ENCODE assay signal across 10 mouse cellular contexts in the genomic region with DNA sequence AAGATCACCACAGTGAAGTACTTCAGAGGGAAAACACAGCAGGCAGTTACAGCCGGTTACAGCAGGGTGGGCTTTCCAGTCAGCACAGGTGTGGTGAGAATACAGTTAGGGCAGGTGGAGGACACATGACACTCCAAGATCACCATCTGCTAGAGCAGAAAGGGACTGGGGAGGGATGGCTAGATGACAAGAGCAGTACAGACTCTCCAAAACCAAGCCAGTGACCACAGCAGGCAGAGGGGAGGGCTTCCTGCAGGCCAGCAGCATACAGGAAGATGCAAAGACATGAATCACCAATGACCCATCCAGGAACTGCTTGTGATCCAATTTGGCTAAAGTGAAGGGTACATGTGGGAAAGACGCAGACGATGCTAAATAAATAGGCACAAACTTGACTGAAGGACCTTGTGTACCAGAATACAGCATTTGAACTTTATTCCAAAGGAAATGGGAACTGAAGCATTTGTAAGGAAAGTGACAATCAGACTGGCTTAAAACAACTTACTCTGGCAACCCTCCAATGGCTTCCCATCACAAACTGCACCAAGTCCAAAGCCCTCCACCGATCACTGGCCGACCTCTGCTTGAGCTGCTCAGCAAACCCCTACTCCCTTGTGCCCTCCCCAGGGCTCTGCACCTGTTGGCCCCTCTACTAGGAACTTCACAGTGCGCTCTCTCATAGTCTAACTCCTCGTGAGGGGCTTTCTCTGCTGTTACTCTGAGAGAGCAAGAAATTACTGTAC. TPM values are rescaled to one million over a fixed set of nuclear protein-coding genes. Genes with fewer than 3 reads are reported as not detected.
DNase-seq lines count a peak whose midpoint lies in the region; ATAC-seq and TF ChIP-seq lines count a peak whose summit lies in the region.
"Had no signal": no experiment of that assay in that cellular context is flagged by ENCODE, and none has a peak within 500 bp of the region (broad histone marks: within the 10 kb centered on the region; RNA-seq: fewer than 3 reads in every experiment).

No protein-coding gene starts in this region.

- no peak for TF ChIP-seq CTCF in ES-Bruce4 (IDR thresholded peaks at IDR 0.05; ENCODE audit: low read depth, low read length)
- no peak for TF ChIP-seq CTCF in stomach, postnatal 0 days (IDR thresholded peaks at IDR 0.05; ENCODE audit: low read depth)

- no peak for TF ChIP-seq POLR2A in ES-Bruce4 (IDR thresholded peaks at IDR 0.05; ENCODE audit: insufficient read depth, low read length)

- no peak overlapping the region for H3K27ac ChIP-seq in kidney, embryonic 14.5 days (ENCODE audit: low read depth, low read length)
- H3K27ac ChIP-seq in ES-Bruce4 (ENCODE audit: insufficient read depth, low read length) = no peak overlapping the region
- H3K27ac ChIP-seq in stomach, postnatal 0 days (replicated peaks) = 0 out of 2 replicates have a peak overlapping the region, but pooled peaks have one; percentile 14
- no peak overlapping the region for H3K27ac ChIP-seq in hindbrain, embryonic 16.5 days (ENCODE audit: low read depth, low read length)
- H3K27ac ChIP-seq: limb, embryonic 15.5 days; neural tube, embryonic 12.5 days had no signal

- no peaks in the 10 kb centered on the region for H3K27me3 ChIP-seq in kidney, embryonic 14.5 days (ENCODE audit: control insufficient read depth, insufficient read depth, low read length)
- no peaks in the 10 kb centered on the region for H3K27me3 ChIP-seq in ES-Bruce4 (ENCODE audit: control insufficient read depth, insufficient read depth, low read length, poor library complexity, severe bottlenecking)
- no peaks in the 10 kb centered on the region for H3K27me3 ChIP-seq in stomach, postnatal 0 days (ENCODE audit: control insufficient read depth, insufficient read depth, low read length)
- no peaks in the 10 kb centered on the region for H3K27me3 ChIP-seq in hindbrain, embryonic 16.5 days (replicated peaks; ENCODE audit: control insufficient read depth, insufficient read depth, low read length)
- H3K27me3 ChIP-seq: limb, embryonic 15.5 days; neural tube, embryonic 12.5 days had no signal

- TF ChIP-seq EP300 in ES-Bruce4 (IDR thresholded peaks at IDR 0.05; ENCODE audit: insufficient read depth, low read depth, low read length) = peak; percentile 89
- TF ChIP-seq EP300 in stomach, postnatal 0 days (optimal IDR thresholded peaks at IDR 0.05) = no peak

- H3K4me3 ChIP-seq in kidney, embryonic 14.5 days (ENCODE audit: low read length) = no peak overlapping the region
- no peak overlapping the region for H3K4me3 ChIP-seq in ES-Bruce4 (ENCODE audit: low read depth, low read length)
- H3K4me3 ChIP-seq in stomach, postnatal 0 days (ENCODE audit: low read depth, low read length) = no peak overlapping the region
- no peak overlapping the region for H3K4me3 ChIP-seq in hindbrain, embryonic 16.5 days (ENCODE audit: low read length)
- H3K4me3 ChIP-seq: limb, embryonic 15.5 days; neural tube, embryonic 12.5 days had no signal

- peak; percentile 63 for DNase-seq in kidney, adult 9 months
- DNase-seq in adrenal gland, adult 8-10 months = peak; percentile 41
- DNase-seq in stomach, postnatal 0 days (ENCODE audit: low spot score) = no peak
- no peak for DNase-seq in T-cell, adult 2 months (ENCODE audit: low spot score)

- no peaks in the 10 kb centered on the region for H3K9me3 ChIP-seq in kidney, embryonic 14.5 days (ENCODE audit: control insufficient read depth, low read length)
- H3K9me3 ChIP-seq in ES-Bruce4 (replicated peaks; ENCODE audit: control insufficient read depth, insufficient read depth, low read length, poor library complexity, severe bottlenecking) = no peaks in the 10 kb centered on the region
- no peaks in the 10 kb centered on the region for H3K9me3 ChIP-seq in stomach, postnatal 0 days (ENCODE audit: control insufficient read depth, low read length)
- no peaks in the 10 kb centered on the region for H3K9me3 ChIP-seq in hindbrain, embryonic 16.5 days (ENCODE audit: control insufficient read depth, low read length)
- H3K9me3 ChIP-seq: limb, embryonic 15.5 days; neural tube, embryonic 12.5 days had no signal

- H3K4me2 ChIP-seq in kidney, embryonic 14.5 days (replicated peaks; ENCODE audit: low read depth, low read length) = no peak overlapping the region
- H3K4me2 ChIP-seq in stomach, postnatal 0 days (replicated peaks; ENCODE audit: low read depth) = no peak overlapping the region
- H3K4me2 ChIP-seq in hindbrain, embryonic 16.5 days (ENCODE audit: low read length) = no peak overlapping the region
- H3K4me2 ChIP-seq: limb, embryonic 15.5 days; neural tube, embryonic 12.5 days had no signal

- no peak overlapping the region for H3K9ac ChIP-seq in kidney, embryonic 14.5 days (ENCODE audit: low read depth, low read length)
- H3K9ac ChIP-seq in ES-Bruce4 (ENCODE audit: low read depth, poor library complexity, severe bottlenecking) = no peak overlapping the region
- no peak overlapping the region for H3K9ac ChIP-seq in stomach, postnatal 0 days (ENCODE audit: low read length)
- H3K9ac ChIP-seq in hindbrain, embryonic 16.5 days (ENCODE audit: low read depth, low read length) = no peak overlapping the region
- H3K9ac ChIP-seq: limb, embryonic 15.5 days; neural tube, embryonic 12.5 days had no signal

- H3K4me1 ChIP-seq in kidney, embryonic 14.5 days (ENCODE audit: control insufficient read depth, insufficient read depth, low read length) = no peaks in the 10 kb centered on the region
- peaks cover 9% of the 10 kb centered on the region for H3K4me1 ChIP-seq in ES-Bruce4 (ENCODE audit: control insufficient read depth, insufficient read depth, low read length)
- H3K4me1 ChIP-seq in stomach, postnatal 0 days (replicated peaks; ENCODE audit: control insufficient read depth, insufficient read depth) = no peaks in the 10 kb centered on the region
- H3K4me1 ChIP-seq in hindbrain, embryonic 16.5 days (ENCODE audit: control insufficient read depth, insufficient read depth, low read depth, low read length) = no peaks in the 10 kb centered on the region
- H3K4me1 ChIP-seq: limb, embryonic 15.5 days; neural tube, embryonic 12.5 days had no signal

- no peaks in the 10 kb centered on the region for H3K36me3 ChIP-seq in kidney, embryonic 14.5 days (ENCODE audit: control insufficient read depth, insufficient read depth, low read length)
- no peaks in the 10 kb centered on the region for H3K36me3 ChIP-seq in ES-Bruce4 (ENCODE audit: control insufficient read depth, insufficient read depth, low read length, poor library complexity, severe bottlenecking)
- no peaks in the 10 kb centered on the region for H3K36me3 ChIP-seq in stomach, postnatal 0 days (ENCODE audit: control insufficient read depth, insufficient read depth, low read length)
- no peaks in the 10 kb centered on the region for H3K36me3 ChIP-seq in hindbrain, embryonic 16.5 days (ENCODE audit: control insufficient read depth, insufficient read depth, low read length)
- H3K36me3 ChIP-seq: limb, embryonic 15.5 days; neural tube, embryonic 12.5 days had no signal

- WGBS in kidney, embryonic 14.5 days = 67% methylated on average over 7 of the region's 7 CpGs
- 63% methylated on average over 7 of the region's 7 CpGs for WGBS in stomach, postnatal 0 days
- WGBS in hindbrain, embryonic 16.5 days = 81% methylated on average over 7 of the region's 7 CpGs

- ATAC-seq in kidney, embryonic 14.5 days (ENCODE audit: low FRiP score, low TSS enrichment) = no peak
- 0 out of 2 replicates have a peak, but pooled peaks have one; percentile 29 for ATAC-seq in stomach, postnatal 0 days (ENCODE audit: low FRiP score, low TSS enrichment)
- ATAC-seq in hindbrain, embryonic 16.5 days = no peak
- ATAC-seq: inflammation-experienced regulatory T-cells, adult 6 months had no signal

RNA-seq across cellular contexts. Expression of gene Fkbp5, which starts 53.5 kb away (rescaled TPM):
- polyA plus RNA-seq in kidney, embryonic 14.5 days (2014; fragmentation: Nextera tagmentation; extraction: Ambion mirVana) = 10.0 and 14.0 TPM in 2 replicates
- polyA plus RNA-seq in ES-Bruce4 (2011; ENCODE audit: insufficient read depth, insufficient read length, low read depth, missing spikeins) = 60.2 and 67.1 TPM in 2 replicates
- total RNA-seq in adrenal gland, adult 8-10 months (2022) = 100 to 1,000 TPM in 2 of 4 experiments, 10 to 100 TPM in 2; 77.9 to 150 (median 98.7) TPM
- polyA plus RNA-seq in stomach, postnatal 0 days (2015; fragmentation: Nextera tagmentation; extraction: Ambion mirVana) = 9.2 and 11.8 TPM in 2 replicates
- 26.7 and 30.8 TPM in 2 replicates for polyA plus RNA-seq in hindbrain, embryonic 16.5 days (2015; fragmentation: Nextera tagmentation; extraction: Ambion mirVana)

Comparison
In these comparisons a context has a peak if more than half of its experiments do, and no peak if none do; other contexts are left out.
1. DNase-seq: peak in kidney, adult 9 months (single experiment) and adrenal gland, adult 8-10 months (single experiment); none in stomach, postnatal 0 days (single experiment) and T-cell, adult 2 months (single experiment).